Mouse (Mus musculus) cerebellum, adult (tissue): Measurements from ENCODE around the gene Ank.
"Not testable (repeated sequence)": the region's sequence is repeated elsewhere in the genome, so short reads cannot be mapped to it uniquely, and the experiment has no call there.

ENCODE experiments used
- ATAC-seq: cut with Nextera tagmentation; 2 replicates; pipeline ENCODE4 v1.9.2; 2017; ENCODE audit warnings: mild to moderate bottlenecking, moderate library complexity, mixed read lengths; ENCODE audit not compliant: insufficient number of reproducible peaks, low FRiP score, low TSS enrichment

Ank gene

GRCm38 (mm10) chr15:27466131-27467080 is at the start of gene Ank:
Ank (plus strand) TSS chr15:27466677.
- peak; percentile 82 for ATAC-seq

DNA sequence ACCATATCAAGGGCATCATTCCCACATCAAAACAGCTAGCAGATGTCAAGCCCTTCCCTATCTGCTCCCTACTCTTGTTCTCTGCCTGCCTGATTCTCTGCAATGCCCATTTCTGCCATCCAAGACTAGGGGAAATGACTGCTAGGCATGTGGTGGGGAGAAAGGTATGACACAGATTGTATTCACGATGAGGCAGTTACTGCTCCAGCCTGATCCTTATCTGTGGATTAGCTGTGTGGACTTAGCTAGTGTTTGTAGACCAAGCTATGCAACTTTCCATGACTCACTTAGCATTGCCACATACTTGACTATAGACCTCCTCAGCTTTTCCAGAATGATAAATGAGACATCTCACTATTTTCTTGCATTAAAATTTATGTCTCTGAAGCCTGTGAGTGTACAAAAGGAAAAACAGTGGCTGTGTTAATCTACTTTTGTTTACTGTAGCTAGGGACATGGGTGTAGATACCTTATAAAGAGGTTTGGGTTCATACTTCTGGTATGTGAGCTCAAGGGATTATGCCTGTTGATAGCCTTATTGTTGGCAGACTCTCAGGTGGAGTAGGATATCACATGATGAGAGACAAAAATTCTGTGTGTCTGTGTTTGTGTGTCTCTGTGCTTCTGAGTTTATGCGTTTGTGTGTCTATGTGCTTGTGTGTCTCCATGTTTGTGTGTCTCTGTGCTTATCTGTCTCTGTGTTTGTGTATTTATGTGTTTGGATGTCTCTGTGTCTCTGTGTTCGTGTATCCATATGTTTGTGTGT is 47.7 kb upstream of the Ank start:
- no peak for ATAC-seq

- no peak for ATAC-seq
Measured at GRCm38 (mm10) chr15:27421531-27421930, 44.9 kb upstream of the Ank start.

- no peak for ATAC-seq
Measured at GRCm38 (mm10) chr15:27427581-27427980, 38.9 kb upstream of the Ank start.

GRCm38 (mm10) chr15:27430241-27430640 is 36.2 kb upstream of the Ank start:
- ATAC-seq, result no peak

DNA sequence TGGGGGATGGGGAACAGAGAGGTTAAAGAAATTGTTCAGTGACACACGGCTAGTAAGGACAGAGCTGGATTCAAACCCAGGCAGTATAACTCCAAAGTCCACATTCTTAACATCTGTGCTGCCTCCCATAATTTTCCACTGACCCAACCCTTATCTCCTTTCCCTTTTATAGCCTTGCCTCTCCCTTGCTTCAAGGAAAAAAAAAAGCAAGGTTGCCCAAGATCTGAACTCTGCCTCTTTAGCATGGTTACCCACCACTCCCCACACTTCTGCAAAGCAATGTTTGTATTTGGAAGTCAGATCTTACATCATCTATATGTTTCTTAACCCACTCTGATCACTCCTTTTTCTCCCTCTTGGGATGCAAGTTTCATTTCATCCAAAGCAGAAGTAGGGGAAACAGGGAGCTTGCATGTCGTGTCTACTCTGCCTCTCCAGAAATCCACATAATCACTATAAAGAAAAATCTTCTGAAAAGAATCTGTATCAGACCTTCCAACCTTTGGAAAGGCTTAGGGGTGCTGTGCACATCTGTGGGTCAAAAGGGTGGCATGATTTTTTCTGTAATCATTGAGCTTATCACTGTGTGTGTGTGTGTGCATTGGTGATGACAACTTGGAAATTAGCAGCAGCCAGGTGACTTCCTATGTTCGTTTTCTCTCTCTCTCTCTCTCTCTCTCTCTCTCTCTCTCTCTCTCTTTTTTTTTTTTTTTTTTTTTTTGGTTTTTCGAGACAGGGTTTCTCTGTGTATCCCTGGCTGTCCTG is 33.4 kb upstream of the Ank start:
- ATAC-seq, result no peak

- ATAC-seq, result no peak
Measured at GRCm38 (mm10) chr15:27435409-27435808, 31.1 kb upstream of the Ank start.

DNA sequence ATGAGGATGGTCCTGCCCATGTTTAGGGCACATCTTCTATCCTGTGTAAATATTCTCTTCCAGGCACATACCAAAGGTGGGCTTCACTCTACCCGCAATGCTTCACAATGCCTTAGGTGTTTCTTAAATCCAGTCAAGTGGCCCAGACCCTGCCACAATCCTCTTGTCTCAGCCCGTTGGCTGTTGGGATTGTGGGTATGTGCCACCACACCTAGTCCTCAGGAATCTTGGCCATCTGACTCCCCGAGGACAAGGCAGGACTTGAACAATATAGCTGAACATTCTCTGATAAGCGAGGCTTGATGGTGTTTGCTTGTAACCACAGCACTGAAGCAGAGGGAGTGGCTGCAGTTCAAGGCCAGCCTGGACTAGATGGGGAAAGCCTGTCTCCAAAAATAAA is 30.3 kb upstream of the Ank start:
- ATAC-seq, result no peak

- ATAC-seq, result no peak
Measured at GRCm38 (mm10) chr15:27441053-27441452, 25.4 kb upstream of the Ank start.

DNA sequence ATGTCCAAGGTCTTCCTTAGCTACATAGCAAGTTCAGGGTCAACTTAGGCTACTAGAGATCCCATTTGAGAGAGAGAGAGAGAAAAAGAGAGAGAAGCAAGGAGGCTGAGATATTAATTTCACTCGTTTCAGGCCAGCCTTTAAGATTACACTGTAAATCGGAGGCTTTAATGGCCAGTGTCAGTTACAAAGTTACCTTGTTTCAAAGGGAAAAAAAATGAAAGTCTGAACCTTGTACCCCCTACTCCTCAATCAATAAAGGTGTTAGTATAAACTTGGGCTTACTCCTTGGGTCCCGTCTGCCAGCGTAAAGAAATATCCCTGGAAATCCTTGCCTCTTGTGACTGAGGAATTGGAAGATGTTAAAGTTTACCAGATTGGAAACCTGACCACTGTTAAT is 24.9 kb upstream of the Ank start:
- no peak for ATAC-seq

GRCm38 (mm10) chr15:27441951-27442350 is 24.5 kb upstream of the Ank start:
- ATAC-seq, result no peak

GRCm38 (mm10) chr15:27444772-27445347 is 21.6 kb upstream of the Ank start:
- ATAC-seq, result no peak

DNA sequence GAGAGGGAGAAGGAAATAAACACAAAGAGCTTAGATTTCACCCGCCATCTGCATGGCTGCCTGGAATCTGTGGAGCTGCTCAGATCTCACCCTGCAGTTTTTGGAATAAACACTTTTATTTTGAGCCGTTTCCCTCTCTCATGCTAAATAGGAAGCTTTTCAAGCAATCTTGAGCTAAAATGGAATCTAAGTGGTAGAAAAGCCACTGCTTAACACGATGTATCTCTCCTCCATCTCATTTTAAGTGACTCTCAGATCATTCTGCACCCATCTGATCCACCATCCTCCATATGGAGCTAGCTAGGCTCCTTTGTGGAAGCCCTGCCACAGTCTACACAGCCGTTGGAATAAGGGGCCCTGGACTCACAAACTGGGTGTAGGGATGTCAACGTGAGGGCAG is 15.8 kb upstream of the Ank start:
- ATAC-seq, result no peak

DNA sequence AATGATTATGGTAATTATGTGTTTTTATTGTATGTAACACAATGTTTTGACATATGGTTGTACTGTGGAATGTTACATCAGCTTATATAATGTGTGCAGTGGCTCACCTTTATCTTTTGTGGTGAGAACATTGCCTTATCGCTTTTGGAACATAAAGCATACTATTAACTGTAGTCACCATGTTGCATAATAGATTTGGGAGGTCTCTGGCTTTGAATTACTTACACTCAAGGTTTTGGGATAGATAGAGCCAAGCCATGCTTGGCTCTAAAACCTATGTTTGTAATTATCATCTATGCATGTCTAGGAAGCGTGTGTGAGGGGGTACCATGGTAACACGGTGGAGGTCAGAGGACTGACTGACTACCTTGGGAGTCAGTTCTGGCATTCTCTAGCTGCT is 14.7 kb upstream of the Ank start:
- ATAC-seq, result no peak

- no peak for ATAC-seq
Measured at GRCm38 (mm10) chr15:27452496-27452895, 14.0 kb upstream of the Ank start.

DNA sequence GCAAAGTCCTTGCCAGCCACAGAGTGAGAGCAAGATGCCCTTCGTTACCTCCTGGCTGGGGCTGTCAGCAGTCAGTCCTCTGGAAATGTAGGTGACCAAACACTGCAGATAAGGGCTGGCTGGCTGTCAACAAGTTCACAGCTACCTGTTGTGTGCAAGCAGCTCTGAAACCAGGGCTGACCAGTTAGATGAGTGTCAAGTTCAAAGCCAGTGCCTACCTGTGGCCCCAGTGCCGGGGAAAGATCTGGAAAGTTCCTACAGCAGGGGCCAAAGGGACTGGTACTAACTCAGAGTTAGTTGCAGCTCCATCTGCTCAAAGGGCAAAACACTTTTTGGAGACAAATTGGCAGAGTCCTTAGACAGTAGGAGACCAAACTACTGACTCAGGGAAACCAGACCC is 9.5 kb upstream of the Ank start:
- ATAC-seq, result no peak

DNA sequence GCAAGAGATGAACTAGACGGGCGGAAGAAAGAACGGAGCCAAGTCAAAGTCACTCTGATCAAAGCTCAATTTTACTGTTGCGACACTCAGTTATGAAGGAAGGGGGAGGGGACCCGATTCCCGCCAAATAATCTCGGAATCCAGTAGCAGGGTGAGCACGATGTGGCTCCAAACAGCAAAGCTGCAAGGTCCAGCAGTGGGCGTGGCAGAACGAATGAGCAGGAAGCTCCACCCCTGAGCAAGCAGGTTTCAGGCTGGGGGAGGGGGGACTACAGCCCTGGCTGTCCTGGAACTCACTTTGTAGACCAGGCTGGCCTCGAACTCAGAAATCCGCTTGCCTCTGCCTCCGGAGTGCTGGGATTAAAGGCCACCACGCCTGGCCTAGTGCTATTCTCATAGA is 6.7 kb upstream of the Ank start:
- ATAC-seq, result not testable (repeated sequence)

- ATAC-seq, result no peak
Measured at GRCm38 (mm10) chr15:27461336-27462245, 4.9 kb upstream of the Ank start.

GRCm38 (mm10) chr15:27463876-27464275 is 2.6 kb upstream of the Ank start:
- no peak for ATAC-seq
